11 mouse cellular contexts compared by ENCODE assay signal in genomic region chr13:23317305-23317889, GRCm38 (mm10). TPM values are rescaled to one million over a fixed set of nuclear protein-coding genes. Genes with fewer than 3 reads are reported as not detected.
DNase-seq lines count a peak whose midpoint lies in the region; ATAC-seq lines count a peak whose summit lies in the region.
"Had no signal": no experiment of that assay in that cellular context is flagged by ENCODE, and none has a peak within 500 bp of the region (broad histone marks: within the 10 kb centered on the region; RNA-seq: fewer than 3 reads in every experiment).

No protein-coding gene starts in this region.

- peaks cover 41% of the 10 kb centered on the region for H3K27me3 ChIP-seq in forebrain, embryonic 12.5 days
- H3K27me3 ChIP-seq in forebrain, embryonic 13.5 days, result peaks cover 38% of the 10 kb centered on the region
- peaks cover 30% of the 10 kb centered on the region for H3K27me3 ChIP-seq in hindbrain, embryonic 16.5 days (replicated peaks; ENCODE audit: control insufficient read depth, insufficient read depth, low read length)

- no peaks in the 10 kb centered on the region for H3K36me3 ChIP-seq in forebrain, embryonic 12.5 days (replicated peaks)
- no peaks in the 10 kb centered on the region for H3K36me3 ChIP-seq in forebrain, embryonic 13.5 days (ENCODE audit: poor library complexity, severe bottlenecking)
- no peaks in the 10 kb centered on the region for H3K36me3 ChIP-seq in hindbrain, embryonic 16.5 days (ENCODE audit: control insufficient read depth, insufficient read depth, low read length)
- H3K36me3 ChIP-seq: limb, embryonic 13.5 days; neural tube, embryonic 12.5 days had no signal

- H3K4me2 ChIP-seq in forebrain, embryonic 12.5 days, result peak overlapping the region; percentile 6; the same call in 1 of the 2 replicates
- no peak overlapping the region for H3K4me2 ChIP-seq in forebrain, embryonic 13.5 days
- H3K4me2 ChIP-seq in hindbrain, embryonic 16.5 days (ENCODE audit: low read length), result 0 out of 2 replicates have a peak overlapping the region, but pooled peaks have one; percentile 16
- H3K4me2 ChIP-seq: limb, embryonic 13.5 days; neural tube, embryonic 12.5 days had no signal

- H3K9me3 ChIP-seq in forebrain, embryonic 12.5 days, result no peaks in the 10 kb centered on the region
- H3K9me3 ChIP-seq in forebrain, embryonic 13.5 days (replicated peaks), result no peaks in the 10 kb centered on the region
- no peaks in the 10 kb centered on the region for H3K9me3 ChIP-seq in hindbrain, embryonic 16.5 days (ENCODE audit: control insufficient read depth, low read length)
- H3K9me3 ChIP-seq: limb, embryonic 13.5 days; neural tube, embryonic 12.5 days had no signal

- 6% methylated on average over 18 of the region's 18 CpGs for WGBS in forebrain, embryonic 12.5 days
- WGBS in forebrain, embryonic 13.5 days, result 5% methylated on average over 18 of the region's 18 CpGs
- WGBS in hindbrain, embryonic 16.5 days, result 10% methylated on average over 18 of the region's 18 CpGs

- no peak for ATAC-seq in forebrain, embryonic 12.5 days (ENCODE audit: low FRiP score)
- ATAC-seq in forebrain, embryonic 13.5 days, result no peak
- ATAC-seq in hindbrain, embryonic 16.5 days, result no peak

- DNase-seq in right cerebral cortex, adult 2 months (ENCODE audit: low spot score in 2 of 2), result peak; percentile 28 to 57
- no peak for DNase-seq in right cerebral cortex, postnatal 4 days
- peak; percentile 84 for DNase-seq in yolk sac, embryonic 10.5 days (ENCODE audit: low spot score)
- no peak for DNase-seq in spleen, postnatal 10 days (ENCODE audit: low spot score in 2 of 2)
- DNase-seq in thymus, postnatal 14 days, result no peak
- DNase-seq: kidney, adult 8-10 months had no signal

- H3K27ac ChIP-seq in forebrain, embryonic 12.5 days, result no peak overlapping the region
- no peak overlapping the region for H3K27ac ChIP-seq in forebrain, embryonic 13.5 days
- H3K27ac ChIP-seq in hindbrain, embryonic 16.5 days (ENCODE audit: low read depth, low read length), result no peak overlapping the region
- H3K27ac ChIP-seq: limb, embryonic 13.5 days; neural tube, embryonic 12.5 days had no signal

- no peak overlapping the region for H3K9ac ChIP-seq in forebrain, embryonic 12.5 days
- H3K9ac ChIP-seq in forebrain, embryonic 13.5 days, result no peak overlapping the region
- H3K9ac ChIP-seq in hindbrain, embryonic 16.5 days (ENCODE audit: low read depth, low read length), result no peak overlapping the region
- H3K9ac ChIP-seq: limb, embryonic 13.5 days; neural tube, embryonic 12.5 days had no signal

- H3K4me1 ChIP-seq in forebrain, embryonic 12.5 days, result 0 out of 2 replicates have a peak, but pooled peaks cover 12% of the 10 kb centered on the region
- H3K4me1 ChIP-seq in forebrain, embryonic 13.5 days, result peaks cover 6% of the 10 kb centered on the region
- H3K4me1 ChIP-seq in hindbrain, embryonic 16.5 days (ENCODE audit: control insufficient read depth, insufficient read depth, low read depth, low read length), result peaks cover 13% of the 10 kb centered on the region

- no peak overlapping the region for H3K4me3 ChIP-seq in forebrain, embryonic 12.5 days (replicated peaks)
- no peak overlapping the region for H3K4me3 ChIP-seq in forebrain, embryonic 13.5 days
- H3K4me3 ChIP-seq in hindbrain, embryonic 16.5 days (ENCODE audit: low read length), result no peak overlapping the region
- H3K4me3 ChIP-seq: limb, embryonic 13.5 days; neural tube, embryonic 12.5 days had no signal

RNA-seq across cellular contexts. Expression of gene Zfp322a, which starts 51.6 kb away (rescaled TPM):
- 64.1 and 65.6 TPM in 2 replicates for polyA plus RNA-seq in forebrain, embryonic 12.5 days (2016; fragmentation: Nextera tagmentation; extraction: Ambion mirVana)
- 61.4 and 61.8 TPM in 2 replicates for polyA plus RNA-seq in forebrain, embryonic 13.5 days (2015; fragmentation: Nextera tagmentation; extraction: Ambion mirVana)
- 46.2 and 48.2 TPM in 2 replicates for polyA plus RNA-seq in hindbrain, embryonic 16.5 days (2015; fragmentation: Nextera tagmentation; extraction: Ambion mirVana)

Comparison
In these comparisons a context has a peak if more than half of its experiments do, and no peak if none do; other contexts are left out.
1. DNase-seq: peak in right cerebral cortex, adult 2 months (2 of 2) and yolk sac, embryonic 10.5 days (single experiment); none in right cerebral cortex, postnatal 4 days (single experiment), spleen, postnatal 10 days (0 of 2) and thymus, postnatal 14 days (single experiment).